Mouse (Mus musculus): ENCODE data around the gene Cenpt. TPM values are rescaled to one million over a fixed set of nuclear protein-coding genes. Genes with fewer than 3 reads are reported as not detected.

Cenpt gene
- total and polyA plus RNA-seq, 3 experiments = 12.7 to 31.4 (median 14.6) TPM

DNA sequence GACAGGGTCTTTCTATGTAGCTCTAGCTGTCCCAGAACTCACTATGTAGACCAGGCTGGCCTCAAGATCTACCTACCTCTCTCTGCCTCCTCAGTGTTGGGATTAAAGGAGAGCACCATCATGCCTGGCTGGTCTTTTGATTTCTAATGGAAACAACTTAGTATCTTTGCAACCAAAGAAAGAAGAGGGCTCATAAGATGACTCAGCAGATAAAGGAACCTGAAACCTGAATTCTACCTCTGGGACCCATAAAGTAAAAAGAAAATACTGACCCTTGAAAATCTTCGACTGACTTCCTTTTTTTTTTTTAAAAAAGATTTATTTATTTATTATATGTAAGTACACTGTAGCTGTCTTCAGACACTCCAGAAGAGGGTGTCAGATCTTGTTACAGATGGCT, 47.1 kb downstream of the Cenpt start:
- peaks cover 56% of the 10 kb centered on the region for H3K36me3 ChIP-seq (replicated peaks)
- DNase-seq (ENCODE audit: low spot score) (no peak), ATAC-seq (ENCODE audit: extremely low read depth, insufficient number of reproducible peaks, low FRiP score, poor library complexity, severe bottlenecking) (no peak)
- TF ChIP-seq CTCF (IDR thresholded peaks at IDR 0.05; ENCODE audit: low read depth, low read length) = no peak
- TF ChIP-seq TAL1 (conservative IDR thresholded peaks at IDR 0.05; ENCODE audit: low read depth, low read length) = no peak
- TF ChIP-seq GATA1 (IDR thresholded peaks at IDR 0.05; ENCODE audit: borderline replicate concordance, low read length) = no peak
- no peak for TF ChIP-seq POLR2AphosphoS5 (IDR thresholded peaks at IDR 0.05; ENCODE audit: insufficient replicate concordance, low read depth, low read length)
- TF ChIP-seq GATA2 (IDR thresholded peaks at IDR 0.05; ENCODE audit: borderline replicate concordance, low read depth, low read length) = no peak
- no peaks in the 10 kb centered on the region for H3K27me3 ChIP-seq (ENCODE audit: insufficient read depth, low read length)
- H3K4me1 ChIP-seq (ENCODE audit: insufficient read depth, low read depth, low read length) = peaks cover 73% of the 10 kb centered on the region
- no peak overlapping the region for H3K4me3 ChIP-seq (ENCODE audit: low read depth, low read length)
- H3K9me3 ChIP-seq (replicated peaks) = no peaks in the 10 kb centered on the region

DNA sequence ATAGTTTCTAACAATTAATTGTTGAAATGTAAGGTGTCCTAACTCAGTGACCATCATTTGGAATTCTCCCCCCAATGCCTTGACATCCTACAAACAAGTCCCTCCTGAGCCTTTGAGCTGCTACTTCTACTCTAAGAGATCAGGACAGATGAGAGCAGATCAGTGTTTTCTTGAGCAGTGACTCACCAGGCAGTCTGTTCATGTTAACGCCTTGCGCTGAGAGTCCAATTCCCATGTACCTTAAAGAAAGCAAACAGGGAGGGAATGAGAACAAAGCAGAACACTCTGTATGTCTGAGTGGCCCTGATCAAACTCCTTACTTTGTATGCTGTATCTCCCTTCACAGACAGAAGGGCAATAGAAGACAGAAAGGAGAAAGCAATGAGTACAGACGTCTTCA, 47.7 kb downstream of the Cenpt start:
- Histone ChIP-seq H3K27me3 (ENCODE audit: insufficient read depth, low read length) (no peaks in the 10 kb centered on the region), H3K4me3 (ENCODE audit: low read depth, low read length) (no peak overlapping the region), H3K36me3 (replicated peaks) (peaks cover 51% of the 10 kb centered on the region), H3K4me1 (ENCODE audit: insufficient read depth, low read depth, low read length) (peaks cover 72% of the 10 kb centered on the region), H3K9me3 (replicated peaks) (no peaks in the 10 kb centered on the region)
- TF ChIP-seq GATA1 (IDR thresholded peaks at IDR 0.05; ENCODE audit: borderline replicate concordance, low read length) (no peak), CTCF (IDR thresholded peaks at IDR 0.05; ENCODE audit: low read depth, low read length) (no peak), TAL1 (conservative IDR thresholded peaks at IDR 0.05; ENCODE audit: low read depth, low read length) (no peak), GATA2 (IDR thresholded peaks at IDR 0.05; ENCODE audit: borderline replicate concordance, low read depth, low read length) (no peak), POLR2AphosphoS5 (IDR thresholded peaks at IDR 0.05; ENCODE audit: insufficient replicate concordance, low read depth, low read length) (no peak)
- no peak for DNase-seq (ENCODE audit: low spot score)
- no peak for ATAC-seq (ENCODE audit: extremely low read depth, insufficient number of reproducible peaks, low FRiP score, poor library complexity, severe bottlenecking)

DNA sequence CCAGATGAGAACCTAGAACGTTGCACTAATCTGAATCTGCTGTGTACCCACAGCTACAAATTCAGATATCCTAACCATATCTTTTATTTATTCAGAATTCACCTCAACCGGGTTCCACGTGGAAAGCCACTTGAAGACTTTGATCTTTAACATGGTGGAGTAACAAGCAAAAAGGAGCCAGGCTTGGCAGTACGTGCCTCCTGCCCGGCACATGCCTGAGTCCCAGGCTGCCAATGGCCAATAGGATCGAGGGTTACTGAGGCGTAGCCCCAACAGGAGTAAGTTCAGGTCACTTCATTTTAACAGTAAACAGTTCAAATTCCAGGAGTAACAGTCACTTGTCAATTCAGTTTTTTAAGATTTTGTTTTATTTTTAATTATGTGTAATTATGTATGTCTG, 48.3 kb downstream of the Cenpt start:
- Histone ChIP-seq H3K36me3 (replicated peaks) (peaks cover 54% of the 10 kb centered on the region), H3K4me1 (ENCODE audit: insufficient read depth, low read depth, low read length) (peaks cover 75% of the 10 kb centered on the region), H3K27me3 (ENCODE audit: insufficient read depth, low read length) (no peaks in the 10 kb centered on the region), H3K9me3 (replicated peaks) (no peaks in the 10 kb centered on the region), H3K4me3 (ENCODE audit: low read depth, low read length) (no peak overlapping the region)
- ATAC-seq (ENCODE audit: extremely low read depth, insufficient number of reproducible peaks, low FRiP score, poor library complexity, severe bottlenecking) (no peak), DNase-seq (ENCODE audit: low spot score) (no peak)
- TF ChIP-seq POLR2AphosphoS5 (IDR thresholded peaks at IDR 0.05; ENCODE audit: insufficient replicate concordance, low read depth, low read length) = no peak
- TF ChIP-seq CTCF (IDR thresholded peaks at IDR 0.05; ENCODE audit: low read depth, low read length) = no peak
- TF ChIP-seq GATA2 (IDR thresholded peaks at IDR 0.05; ENCODE audit: borderline replicate concordance, low read depth, low read length) = no peak
- no peak for TF ChIP-seq GATA1 (IDR thresholded peaks at IDR 0.05; ENCODE audit: borderline replicate concordance, low read length)
- TF ChIP-seq TAL1 (conservative IDR thresholded peaks at IDR 0.05; ENCODE audit: low read depth, low read length) = no peak

DNA sequence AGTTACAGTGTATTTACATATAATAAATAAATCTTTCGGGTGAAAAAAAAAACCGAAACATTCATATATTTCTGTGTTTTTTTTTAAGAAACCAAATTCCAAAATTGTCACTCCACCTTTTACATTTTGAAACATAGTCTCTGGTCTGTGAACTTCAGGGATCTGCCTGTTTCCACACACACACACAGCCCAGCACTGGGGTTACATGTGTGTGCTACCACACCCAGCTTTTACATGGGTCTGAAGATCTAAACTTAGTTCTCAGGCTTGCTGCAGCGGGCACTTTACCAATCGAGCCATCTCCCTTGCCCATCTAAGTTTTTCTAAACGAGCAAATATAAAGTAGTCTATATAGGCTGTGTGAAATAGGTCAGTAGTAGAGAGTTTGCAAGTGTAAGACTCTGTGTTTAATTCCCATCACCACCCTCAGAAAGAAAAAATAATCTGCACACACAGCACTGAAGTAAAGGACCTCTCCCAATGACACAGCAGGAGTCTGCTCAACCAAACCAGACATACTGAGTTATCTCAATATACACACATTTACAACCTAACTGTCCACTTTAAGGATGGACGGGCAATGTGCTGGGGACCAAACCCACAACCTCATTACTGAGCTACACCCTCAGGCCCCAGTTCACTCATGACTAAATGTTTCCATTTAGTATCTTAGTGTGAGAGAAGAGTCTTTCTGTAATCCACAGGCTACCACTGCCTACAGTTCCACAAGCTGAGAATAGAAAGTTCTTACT, 51.7 kb downstream of the Cenpt start:
- Histone ChIP-seq H3K27me3 (ENCODE audit: insufficient read depth, low read length) (no peaks in the 10 kb centered on the region), H3K4me1 (ENCODE audit: insufficient read depth, low read depth, low read length) (peaks cover 70% of the 10 kb centered on the region), H3K4me3 (ENCODE audit: low read depth, low read length) (peak overlapping the region; percentile 30; the same call in 1 of the 2 replicates), H3K9me3 (replicated peaks) (no peaks in the 10 kb centered on the region), H3K36me3 (replicated peaks) (peaks cover 48% of the 10 kb centered on the region)
- ATAC-seq (ENCODE audit: extremely low read depth, insufficient number of reproducible peaks, low FRiP score, poor library complexity, severe bottlenecking) = peak; percentile 96
- no peak for TF ChIP-seq GATA2 (IDR thresholded peaks at IDR 0.05; ENCODE audit: borderline replicate concordance, low read depth, low read length)
- TF ChIP-seq CTCF (IDR thresholded peaks at IDR 0.05; ENCODE audit: low read depth, low read length) = no peak
- peak; percentile 75 for TF ChIP-seq TAL1 (conservative IDR thresholded peaks at IDR 0.05; ENCODE audit: low read depth, low read length)
- no peak for TF ChIP-seq POLR2AphosphoS5 (IDR thresholded peaks at IDR 0.05; ENCODE audit: insufficient replicate concordance, low read depth, low read length)
- TF ChIP-seq GATA1 (IDR thresholded peaks at IDR 0.05; ENCODE audit: borderline replicate concordance, low read length) = no peak
- DNase-seq (ENCODE audit: low spot score) = peak; percentile 59

DNA sequence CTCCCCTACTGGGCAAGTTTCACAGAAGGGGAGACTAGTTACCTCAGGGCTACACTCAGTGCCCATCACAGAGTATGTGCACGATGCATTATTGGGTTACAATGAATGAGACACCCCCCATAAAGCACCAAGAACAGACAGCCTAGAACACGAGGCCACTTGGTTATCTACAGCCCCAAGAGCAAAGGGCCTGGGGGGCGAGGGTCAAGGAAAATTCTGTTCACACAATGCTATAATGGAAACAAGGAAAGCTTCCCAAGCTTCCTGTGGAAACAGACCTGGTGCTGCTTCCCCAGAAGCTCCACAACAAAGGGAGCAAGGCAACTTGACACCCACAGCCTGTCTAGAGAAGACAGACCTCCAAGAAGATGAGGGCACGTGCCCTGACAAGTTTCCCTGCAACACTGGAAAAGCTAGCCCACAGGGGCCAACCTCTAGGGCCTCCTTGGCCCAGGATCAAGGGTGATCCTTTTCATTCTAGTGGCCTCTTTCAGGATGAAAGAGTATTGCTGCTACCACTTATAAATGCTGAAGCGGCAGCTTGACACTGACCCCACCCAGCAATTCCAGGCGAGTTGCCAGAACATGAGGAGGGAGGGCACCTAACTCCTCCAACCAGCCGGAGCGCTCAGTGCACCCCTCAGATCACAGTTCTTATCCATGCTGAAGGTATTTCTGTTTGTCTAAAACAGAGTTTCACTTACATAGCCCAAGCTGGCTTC, 53.8 kb downstream of the Cenpt start:
- peaks cover 51% of the 10 kb centered on the region for H3K36me3 ChIP-seq (replicated peaks)
- peaks cover 72% of the 10 kb centered on the region for H3K4me1 ChIP-seq (ENCODE audit: insufficient read depth, low read depth, low read length)
- DNase-seq (ENCODE audit: low spot score) (peak; percentile 47), ATAC-seq (ENCODE audit: extremely low read depth, insufficient number of reproducible peaks, low FRiP score, poor library complexity, severe bottlenecking) (no peak)
- no peaks in the 10 kb centered on the region for H3K9me3 ChIP-seq (replicated peaks)
- H3K27me3 ChIP-seq (ENCODE audit: insufficient read depth, low read length) = no peaks in the 10 kb centered on the region
- H3K4me3 ChIP-seq (ENCODE audit: low read depth, low read length) = peak overlapping the region; percentile 45; the same call in 1 of the 2 replicates
- TF ChIP-seq TAL1 (conservative IDR thresholded peaks at IDR 0.05; ENCODE audit: low read depth, low read length) (no peak), CTCF (IDR thresholded peaks at IDR 0.05; ENCODE audit: low read depth, low read length) (no peak), POLR2AphosphoS5 (IDR thresholded peaks at IDR 0.05; ENCODE audit: insufficient replicate concordance, low read depth, low read length) (no peak)

DNA sequence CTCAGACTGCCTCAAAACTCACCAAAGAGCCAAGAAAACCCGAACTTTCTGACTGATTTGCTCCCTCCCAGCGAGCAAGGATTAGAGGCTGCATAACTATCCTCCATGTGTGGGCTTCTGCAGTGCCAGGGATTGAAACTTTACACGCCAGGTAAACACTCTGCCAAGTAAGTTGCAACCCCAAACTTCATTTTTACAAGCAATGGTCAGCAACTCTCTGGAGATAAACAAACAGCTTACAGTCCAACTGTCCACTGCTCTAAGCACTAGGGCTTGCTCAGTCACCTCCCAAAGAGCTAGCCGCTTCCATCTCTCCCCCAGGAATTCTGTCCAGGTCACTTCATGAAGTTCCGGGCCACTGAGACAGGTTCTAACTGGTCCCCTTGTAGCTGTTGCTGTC, 54.7 kb downstream of the Cenpt start:
- peaks cover 56% of the 10 kb centered on the region for H3K36me3 ChIP-seq (replicated peaks)
- DNase-seq (ENCODE audit: low spot score) (no peak), ATAC-seq (ENCODE audit: extremely low read depth, insufficient number of reproducible peaks, low FRiP score, poor library complexity, severe bottlenecking) (no peak)
- peaks cover 78% of the 10 kb centered on the region for H3K4me1 ChIP-seq (ENCODE audit: insufficient read depth, low read depth, low read length)
- TF ChIP-seq POLR2AphosphoS5 (IDR thresholded peaks at IDR 0.05; ENCODE audit: insufficient replicate concordance, low read depth, low read length) (no peak), CTCF (IDR thresholded peaks at IDR 0.05; ENCODE audit: low read depth, low read length) (no peak), TAL1 (conservative IDR thresholded peaks at IDR 0.05; ENCODE audit: low read depth, low read length) (no peak), GATA2 (IDR thresholded peaks at IDR 0.05; ENCODE audit: borderline replicate concordance, low read depth, low read length) (no peak), GATA1 (IDR thresholded peaks at IDR 0.05; ENCODE audit: borderline replicate concordance, low read length) (no peak)
- no peak overlapping the region for H3K4me3 ChIP-seq (ENCODE audit: low read depth, low read length)
- no peaks in the 10 kb centered on the region for H3K9me3 ChIP-seq (replicated peaks)
- no peaks in the 10 kb centered on the region for H3K27me3 ChIP-seq (ENCODE audit: insufficient read depth, low read length)

Data from G1E (cell line).